Mouse (Mus musculus): ENCODE measurements around the gene Txndc11.
A peak's percentile ranks its signal among the peaks of the same experiment; 100 is the strongest.

Gene Txndc11

DNA sequence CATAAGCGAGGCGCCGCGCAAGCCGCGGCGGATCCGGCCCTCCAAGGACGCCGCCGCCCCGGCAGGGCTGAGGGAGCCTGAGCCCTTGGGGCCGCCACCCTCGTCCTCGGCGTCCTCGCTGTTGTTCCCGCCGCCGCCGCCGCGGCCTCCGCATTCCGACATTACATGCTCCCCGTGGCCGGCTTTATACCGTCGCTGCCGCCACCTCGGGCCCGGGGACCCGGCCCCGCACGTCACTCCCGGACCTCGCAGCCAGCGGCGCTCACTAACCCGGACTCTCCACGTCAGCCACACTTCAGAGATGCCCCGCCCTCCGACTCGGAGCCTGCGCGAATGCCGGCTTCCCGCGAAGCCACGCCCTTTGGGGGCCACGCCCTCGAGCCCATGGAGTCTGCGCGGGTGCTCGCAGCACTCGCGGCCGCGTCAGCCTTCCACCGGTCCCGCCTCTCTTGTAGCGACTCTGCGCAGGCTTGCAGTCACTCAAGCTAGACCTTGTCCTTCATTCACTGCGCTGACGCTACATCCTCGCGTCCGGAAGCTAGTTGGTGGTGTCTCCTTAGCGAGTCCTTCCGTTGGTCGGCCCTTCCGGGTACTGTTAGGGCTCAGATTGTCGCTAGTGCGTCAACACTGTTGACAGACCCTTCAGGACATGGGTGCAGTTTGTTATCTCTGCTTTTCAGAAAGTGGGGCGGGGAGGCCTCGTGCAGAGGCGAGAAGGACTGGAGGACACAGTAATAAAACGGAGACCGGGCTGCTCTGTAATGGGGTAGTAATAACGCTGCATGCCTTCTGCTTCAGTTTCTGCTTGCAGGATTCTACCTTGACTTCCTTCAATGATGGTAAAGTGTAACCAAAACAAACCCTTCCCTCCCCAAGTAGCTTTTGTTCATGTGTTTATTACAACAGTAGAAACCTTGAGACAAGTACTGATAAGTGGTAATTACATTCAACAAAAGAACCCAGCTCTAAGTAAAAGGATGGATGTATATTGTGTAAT lies at the start of gene Txndc11:
TSS of gene Txndc11 (minus strand) at position 303 of the 997 bp plus-strand sequence.
- 0 out of 2 replicates have a peak, but pooled peaks have one; percentile 44 for TF ChIP-seq GATA4 (IDR thresholded peaks at IDR 0.05; ENCODE audit: insufficient replicate concordance, low read length)

GRCm38 (mm10) chr16:11177404-11177803 lies 43.0 kb upstream of the Txndc11 start:
- TF ChIP-seq GATA4 (IDR thresholded peaks at IDR 0.05; ENCODE audit: insufficient replicate concordance, low read length), result no peak

- no peak for TF ChIP-seq GATA4 (IDR thresholded peaks at IDR 0.05; ENCODE audit: insufficient replicate concordance, low read length)
Measured at GRCm38 (mm10) chr16:11176884-11177244, 42.4 kb upstream of the Txndc11 start.

GRCm38 (mm10) chr16:11176208-11176883 lies 41.9 kb upstream of the Txndc11 start, which contains the start of gene Zc3h7a:
Gene Zc3h7a (minus strand): TSS chr16:11176393.
- TF ChIP-seq GATA4 (IDR thresholded peaks at IDR 0.05; ENCODE audit: insufficient replicate concordance, low read length), result peak; percentile 36; the same call in 1 of the 2 replicates

DNA sequence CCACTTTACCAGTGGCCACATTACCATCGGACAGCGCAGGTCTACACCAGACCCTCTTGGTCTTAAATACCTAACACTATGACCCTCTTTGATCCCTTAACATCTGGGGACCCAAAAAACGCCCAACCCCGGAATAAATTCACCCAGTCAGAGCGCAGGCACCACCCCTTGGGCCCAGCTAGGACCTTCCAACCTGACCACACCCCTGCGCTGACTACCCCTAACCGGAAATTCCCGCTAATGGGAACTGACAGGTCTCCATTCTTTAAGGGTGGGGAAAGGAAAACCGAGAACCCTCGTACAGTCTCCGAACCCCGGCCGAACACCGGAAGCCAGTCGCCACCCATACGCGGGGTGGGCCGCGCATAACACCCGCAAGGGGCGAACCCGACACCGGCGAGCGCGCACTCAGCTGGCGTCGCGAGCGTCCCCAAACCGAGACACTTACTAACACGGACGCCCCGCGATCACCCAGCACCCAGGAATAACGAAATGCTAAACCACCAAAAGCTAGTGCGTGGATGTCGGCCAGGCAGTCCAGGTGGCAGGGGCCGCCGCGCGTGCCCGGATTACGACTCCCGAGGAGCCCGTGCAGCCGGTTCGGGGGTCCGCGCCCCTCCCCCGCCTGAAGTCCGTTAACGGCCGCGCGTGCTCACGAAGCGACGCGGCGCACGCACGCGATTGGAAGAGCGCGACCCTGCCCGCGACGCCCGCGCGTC lies 41.2 kb upstream of the Txndc11 start:
- no peak for TF ChIP-seq GATA4 (IDR thresholded peaks at IDR 0.05; ENCODE audit: insufficient replicate concordance, low read length)

GRCm38 (mm10) chr16:11175100-11175488 lies 40.6 kb upstream of the Txndc11 start:
- TF ChIP-seq GATA4 (IDR thresholded peaks at IDR 0.05; ENCODE audit: insufficient replicate concordance, low read length), result no peak

GRCm38 (mm10) chr16:11174671-11175081 lies 40.2 kb upstream of the Txndc11 start:
- no peak for TF ChIP-seq GATA4 (IDR thresholded peaks at IDR 0.05; ENCODE audit: insufficient replicate concordance, low read length)

GRCm38 (mm10) chr16:11171679-11172078 lies 37.2 kb upstream of the Txndc11 start:
- no peak for TF ChIP-seq GATA4 (IDR thresholded peaks at IDR 0.05; ENCODE audit: insufficient replicate concordance, low read length)

GRCm38 (mm10) chr16:11166431-11166830 lies 32.0 kb upstream of the Txndc11 start:
- no peak for TF ChIP-seq GATA4 (IDR thresholded peaks at IDR 0.05; ENCODE audit: insufficient replicate concordance, low read length)

DNA sequence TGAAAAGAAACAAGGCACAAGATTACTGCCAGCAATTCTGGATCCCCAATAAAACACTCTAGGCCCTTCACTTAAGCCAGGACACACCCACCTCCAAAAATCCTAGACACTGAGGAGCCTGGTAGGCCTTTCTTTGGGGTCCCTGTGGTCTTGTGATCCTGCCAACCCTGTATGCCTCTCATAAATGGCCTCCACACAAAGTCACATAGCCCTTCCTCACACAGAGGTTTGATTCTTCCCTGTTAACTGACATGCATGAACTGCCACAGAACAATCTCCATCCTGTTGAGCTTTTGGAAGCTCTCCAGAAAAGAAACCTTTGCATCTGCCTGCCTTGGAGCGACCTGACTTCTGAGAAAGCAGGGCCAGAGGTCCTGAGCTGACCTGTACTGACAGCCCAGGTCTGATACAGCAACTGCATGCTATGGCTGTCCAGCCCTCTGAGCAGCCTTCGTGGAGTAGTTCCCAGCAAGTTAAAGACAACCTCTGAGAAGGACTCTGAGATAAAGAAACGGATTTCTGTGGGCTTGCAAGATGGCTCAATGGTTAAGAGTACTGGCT lies 30.3 kb upstream of the Txndc11 start:
- TF ChIP-seq GATA4 (IDR thresholded peaks at IDR 0.05; ENCODE audit: insufficient replicate concordance, low read length), result no peak

- no peak for TF ChIP-seq GATA4 (IDR thresholded peaks at IDR 0.05; ENCODE audit: insufficient replicate concordance, low read length)
Measured at GRCm38 (mm10) chr16:11154500-11154899, 20.1 kb upstream of the Txndc11 start.

DNA sequence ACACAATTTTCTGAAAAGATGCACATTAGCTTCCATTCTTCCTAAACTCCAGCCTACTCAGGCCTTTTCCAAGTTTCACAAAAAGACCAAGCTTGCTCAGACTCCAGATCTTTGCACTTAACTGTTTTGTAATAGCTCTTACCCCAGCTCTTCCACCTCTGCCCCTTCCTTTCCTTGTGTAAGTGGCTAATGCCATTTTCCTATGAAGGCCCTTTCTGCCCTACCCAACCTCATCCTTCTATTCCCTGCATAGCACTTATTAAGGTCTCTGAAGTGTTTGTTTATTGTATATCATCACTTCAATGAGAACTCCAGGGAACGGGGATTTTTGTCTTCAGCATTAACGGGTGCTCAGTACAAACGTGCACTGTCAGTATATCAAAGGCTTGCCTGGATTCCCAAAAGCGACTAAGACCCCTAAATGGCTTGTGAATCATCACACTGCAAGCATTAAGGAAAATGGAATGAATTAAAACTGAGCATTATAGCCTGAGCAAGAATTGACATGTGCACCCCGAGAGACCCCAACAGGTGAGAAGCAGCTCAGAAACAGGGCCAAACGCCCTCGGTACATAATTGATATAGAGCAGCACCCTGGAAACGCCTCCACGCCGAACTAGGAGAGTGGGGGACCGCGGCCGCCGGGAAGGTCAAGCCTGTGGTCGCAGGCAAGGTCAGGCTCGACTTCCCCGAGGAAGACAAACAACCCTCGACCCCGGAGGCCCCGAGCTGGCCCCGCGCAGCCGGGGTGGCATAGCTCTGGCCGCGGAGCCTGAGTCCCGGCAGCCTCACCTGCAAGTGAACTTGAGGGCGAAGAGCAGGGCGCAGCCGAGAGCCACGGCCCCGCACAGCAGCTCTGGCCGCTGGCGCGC lies 738 bp downstream of the Txndc11 start:
- no peak for TF ChIP-seq GATA4 (IDR thresholded peaks at IDR 0.05; ENCODE audit: insufficient replicate concordance, low read length)

DNA sequence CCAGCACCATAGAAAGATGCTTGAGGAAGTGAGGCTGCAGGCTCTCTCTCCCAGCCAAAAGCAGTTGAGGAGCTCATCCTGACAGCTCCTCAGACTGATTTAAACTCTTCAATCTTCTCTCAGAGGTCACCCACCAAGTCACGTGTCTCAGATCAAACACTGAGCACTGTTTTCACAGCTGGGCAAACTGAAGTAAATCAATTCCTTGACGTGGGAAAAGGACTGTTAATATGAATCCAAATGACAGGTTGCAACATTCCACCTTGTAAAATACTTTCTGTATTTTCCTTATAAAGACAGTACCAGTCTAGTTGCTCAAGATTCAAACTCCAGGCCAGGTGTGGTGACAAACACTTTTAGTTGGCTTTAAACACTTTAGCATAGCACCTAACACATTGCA lies 1.6 kb downstream of the Txndc11 start:
- TF ChIP-seq GATA4 (IDR thresholded peaks at IDR 0.05; ENCODE audit: insufficient replicate concordance, low read length), result no peak

GRCm38 (mm10) chr16:11128301-11128700 lies 6.1 kb downstream of the Txndc11 start:
- TF ChIP-seq GATA4 (IDR thresholded peaks at IDR 0.05; ENCODE audit: insufficient replicate concordance, low read length), result no peak
